Mouse (Mus musculus): ENCODE data around the gene Ccdc159.

DNA sequence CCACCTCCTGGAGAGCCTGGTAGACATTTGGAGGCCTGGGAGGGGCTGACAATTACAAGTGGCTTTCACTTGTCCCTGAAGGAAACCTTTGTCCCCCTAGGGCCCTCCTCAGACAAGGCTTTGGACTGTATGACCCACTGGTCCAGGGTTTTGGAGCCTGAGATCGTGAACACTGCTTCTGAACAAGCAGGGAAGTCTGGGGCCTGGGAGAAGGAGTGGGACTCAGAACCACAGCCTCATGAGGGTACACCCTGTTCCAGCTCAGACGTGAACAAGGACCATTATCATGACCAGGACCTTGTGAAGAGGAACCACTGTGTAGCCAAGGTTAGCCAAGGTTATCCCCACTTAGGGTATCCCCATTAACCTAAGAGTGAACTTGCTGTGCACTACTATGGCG lies 1.9 kb downstream of the Ccdc159 start:
- no peak for TF ChIP-seq CTCF (IDR thresholded peaks at IDR 0.05; ENCODE audit: control insufficient read depth, insufficient read depth, low read length)
- no peak for TF ChIP-seq POLR2A (IDR thresholded peaks at IDR 0.05; ENCODE audit: borderline replicate concordance, control insufficient read depth, low read depth, low read length)
